Comparison of ENCODE assay signal across 33 mouse cellular contexts in the genomic region with DNA sequence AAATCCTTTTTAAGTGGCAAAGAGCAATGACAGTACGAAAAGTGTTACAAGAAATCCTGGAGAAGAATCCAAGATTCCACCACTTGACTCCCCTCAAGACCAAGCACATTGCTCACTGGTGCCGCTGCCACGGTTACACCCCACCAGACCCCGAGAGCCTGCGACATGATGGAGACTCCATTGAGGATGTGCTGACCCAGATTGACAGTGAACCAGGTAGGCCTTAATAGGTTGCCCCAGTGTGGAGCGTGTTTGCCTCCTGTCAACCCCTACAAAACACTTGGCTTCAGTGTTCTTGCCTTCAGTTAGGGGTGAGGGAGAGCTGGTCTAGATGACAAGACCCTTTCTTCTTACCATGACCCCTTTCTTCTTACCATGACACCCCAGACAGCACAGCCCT. TPM values are rescaled to one million over a fixed set of nuclear protein-coding genes. Genes with fewer than 3 reads are reported as not detected.
"Had no signal": no experiment of that assay in that cellular context is flagged by ENCODE, and none has a peak within 500 bp of the region (broad histone marks: within the 10 kb centered on the region; RNA-seq: fewer than 3 reads in every experiment).

No protein-coding gene starts in this region.

- H3K9me3 ChIP-seq: limb, embryonic 10.5 days; limb, embryonic 12.5 days; limb, embryonic 13.5 days; limb, embryonic 15.5 days; liver, embryonic 12.5 days; liver, embryonic 13.5 days; liver, embryonic 15.5 days; lung, embryonic 15.5 days; megakaryocyte, embryonic 14.5 days; midbrain, embryonic 10.5 days; midbrain, embryonic 12.5 days; midbrain, embryonic 13.5 days; midbrain, embryonic 15.5 days; neural tube, embryonic 12.5 days had no signal

- H3K4me3 ChIP-seq: limb, embryonic 10.5 days; limb, embryonic 12.5 days; limb, embryonic 13.5 days; limb, embryonic 15.5 days; liver, embryonic 12.5 days; liver, embryonic 13.5 days; liver, embryonic 15.5 days; lung, embryonic 15.5 days; megakaryocyte, embryonic 14.5 days; midbrain, embryonic 10.5 days; midbrain, embryonic 12.5 days; midbrain, embryonic 13.5 days; midbrain, embryonic 15.5 days; myocyte; neural tube, embryonic 12.5 days had no signal

- DNase-seq: left cerebral cortex, postnatal 4 days; liver; liver, embryonic 13.5 days; liver, postnatal 0 days; lung, adult 18-20 months; lung, adult 2 months; lung, embryonic 14.5 days; lung, postnatal 10 days; lung, postnatal 14 days; lung, postnatal 36 days; lung, postnatal 4 days; midbrain, embryonic 14.5 days had no signal

- H3K4me1 ChIP-seq: limb, embryonic 10.5 days; limb, embryonic 12.5 days; limb, embryonic 13.5 days; limb, embryonic 15.5 days; liver, embryonic 12.5 days; liver, embryonic 13.5 days; liver, embryonic 15.5 days; lung, embryonic 15.5 days; megakaryocyte, embryonic 14.5 days; midbrain, embryonic 10.5 days; midbrain, embryonic 12.5 days; midbrain, embryonic 13.5 days; midbrain, embryonic 15.5 days; neural tube, embryonic 12.5 days had no signal

- H3K27me3 ChIP-seq: limb, embryonic 12.5 days; limb, embryonic 13.5 days; limb, embryonic 15.5 days; liver, embryonic 12.5 days; liver, embryonic 13.5 days; liver, embryonic 15.5 days; lung, embryonic 15.5 days; megakaryocyte, embryonic 14.5 days; midbrain, embryonic 12.5 days; midbrain, embryonic 13.5 days; midbrain, embryonic 15.5 days; neural tube, embryonic 12.5 days had no signal

- H3K27ac ChIP-seq: limb, embryonic 10.5 days; limb, embryonic 12.5 days; limb, embryonic 13.5 days; limb, embryonic 15.5 days; liver, embryonic 12.5 days; liver, embryonic 13.5 days; liver, embryonic 14.5 days; liver, embryonic 15.5 days; lung, embryonic 15.5 days; macrophage; midbrain, embryonic 10.5 days; midbrain, embryonic 12.5 days; midbrain, embryonic 13.5 days; midbrain, embryonic 15.5 days; neural tube, embryonic 12.5 days had no signal

RNA-seq across cellular contexts. Expression of a gene that starts 18.4 kb away (rescaled TPM):
- total RNA-seq: liver, adult 2 months; megakaryocyte progenitor cell, adult 5-6 weeks; megakaryocyte, adult 5-6 weeks; megakaryocyte-erythroid progenitor cell, adult 5-6 weeks; monocyte, adult 5-6 weeks had no signal
- polyA plus RNA-seq: liver, adult 2 months; liver, embryonic 15.5 days; liver, postnatal 0 days; lung, adult 2 months; macrophage had no signal
